Mouse (Mus musculus) cerebellum, adult 9-11 months (tissue): ENCODE measurements around the gene Arl6ip5.

Experiments used
- DNase-seq: peaks from one replicate; pipeline ENCODE4 v3.0.0; 2022

Gene Arl6ip5

GRCm38 (mm10) chr6:97210191-97210961, at the start of gene Arl6ip5:
TSS of gene Arl6ip5 (plus strand) at chr6:97210689.
- peak; percentile 85 for DNase-seq

GRCm38 (mm10) chr6:97175716-97176115, 34.8 kb upstream of the Arl6ip5 start:
- no peak for DNase-seq

GRCm38 (mm10) chr6:97178491-97179366, 31.8 kb upstream of the Arl6ip5 start, which contains the start of gene Tmf1:
TSS of gene Tmf1 (minus strand) at chr6:97179122.
- DNase-seq = peak; percentile 95

- DNase-seq = no peak
These were observed 31.1 kb upstream of the Arl6ip5 start for GRCm38 (mm10) chr6:97179367-97179828.

- no peak for DNase-seq
These were observed 10.1 kb upstream of the Arl6ip5 start for GRCm38 (mm10) chr6:97200437-97200836.

- no peak for DNase-seq
These were observed 8.0 kb upstream of the Arl6ip5 start for GRCm38 (mm10) chr6:97202477-97202876.

- DNase-seq = peak; percentile 38
These were observed 6.1 kb upstream of the Arl6ip5 start for GRCm38 (mm10) chr6:97204252-97204869.

GRCm38 (mm10) chr6:97204952-97205351, 5.5 kb upstream of the Arl6ip5 start:
- DNase-seq = peak; percentile 81

- DNase-seq = peak; percentile 99
These were observed 5.0 kb upstream of the Arl6ip5 start, which contains the start of gene Uba3 for GRCm38 (mm10) chr6:97205439-97205885. TSS of gene Uba3 (minus strand) at chr6:97205647.

GRCm38 (mm10) chr6:97207085-97207484, 3.4 kb upstream of the Arl6ip5 start:
- no peak for DNase-seq

GRCm38 (mm10) chr6:97208406-97208805, 2.1 kb upstream of the Arl6ip5 start:
- DNase-seq = no peak

GRCm38 (mm10) chr6:97209201-97209600, 1.3 kb upstream of the Arl6ip5 start:
- DNase-seq = no peak

- DNase-seq = no peak
These were observed 738 bp upstream of the Arl6ip5 start for GRCm38 (mm10) chr6:97209751-97210150.

GRCm38 (mm10) chr6:97210962-97211601, 593 bp downstream of the Arl6ip5 start:
- no peak for DNase-seq

- peak; percentile 83 for DNase-seq
These were observed 1.5 kb downstream of the Arl6ip5 start for GRCm38 (mm10) chr6:97211981-97212380.

- no peak for DNase-seq
These were observed 5.8 kb downstream of the Arl6ip5 start for GRCm38 (mm10) chr6:97216154-97216821.

GRCm38 (mm10) chr6:97220672-97221071, 10.2 kb downstream of the Arl6ip5 start:
- no peak for DNase-seq

GRCm38 (mm10) chr6:97221205-97222025, 10.9 kb downstream of the Arl6ip5 start:
- no peak for DNase-seq

- no peak for DNase-seq
These were observed 11.8 kb downstream of the Arl6ip5 start for GRCm38 (mm10) chr6:97222321-97222720.

GRCm38 (mm10) chr6:97222931-97223467, 12.5 kb downstream of the Arl6ip5 start:
- no peak for DNase-seq

GRCm38 (mm10) chr6:97223566-97223965, 13.1 kb downstream of the Arl6ip5 start:
- DNase-seq = no peak
